Mouse (Mus musculus): ENCODE measurements at regions not wholly inside any gene's neighbourhood (a gene's known extent, or its start where the extent isn't known, plus 50 kb on each side); places are given as distances from the start of the nearest gene placed in this dataset.

DNA sequence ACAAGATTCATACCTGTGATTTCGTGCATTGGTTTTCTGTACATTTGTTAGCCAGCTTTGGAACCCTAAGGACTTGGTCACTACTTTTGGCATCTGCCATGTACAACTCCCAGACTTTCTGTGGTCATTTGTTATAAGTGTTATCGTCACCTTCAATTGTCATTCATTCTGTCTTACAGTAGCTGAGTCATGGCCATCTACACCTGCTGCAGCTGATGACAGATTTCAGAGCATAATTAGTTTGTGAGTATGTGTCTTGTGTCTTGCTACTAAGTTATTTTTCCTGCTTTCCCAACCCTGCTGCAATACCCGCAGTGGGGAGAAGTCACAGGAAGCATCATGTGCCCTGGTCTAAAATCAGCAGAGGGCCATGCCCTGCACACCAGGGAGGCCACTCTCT, 138.0 kb downstream of the Bcl2l11 start:
- H3K79me2 ChIP-seq (replicated peaks; ENCODE audit: control insufficient read depth, extremely low read depth, insufficient read depth, poor library complexity, severe bottlenecking): no peaks in the 10 kb centered on the region
- no peak for TF ChIP-seq MAX (IDR thresholded peaks at IDR 0.05; ENCODE audit: low read length)
- TF ChIP-seq KAT2A (IDR thresholded peaks at IDR 0.05; ENCODE audit: insufficient replicate concordance, low read length): no peak
- no peak for TF ChIP-seq TCF12 (IDR thresholded peaks at IDR 0.05; ENCODE audit: low read depth, low read length)
- TF ChIP-seq CHD1 (IDR thresholded peaks at IDR 0.05; ENCODE audit: low read depth, low read length): no peak
- no peak for TF ChIP-seq SIN3A (IDR thresholded peaks at IDR 0.05; ENCODE audit: low read length)
- TF ChIP-seq ELF1 (IDR thresholded peaks at IDR 0.05; ENCODE audit: low read depth, low read length): no peak
- no peak for TF ChIP-seq ZKSCAN1 (IDR thresholded peaks at IDR 0.05; ENCODE audit: borderline replicate concordance, low read depth, low read length)
- TF ChIP-seq ZMIZ1 (IDR thresholded peaks at IDR 0.05; ENCODE audit: low read depth, low read length): no peak
- no peak for TF ChIP-seq SMC3 (IDR thresholded peaks at IDR 0.05; ENCODE audit: low read depth, low read length)
- TF ChIP-seq CHD2 (IDR thresholded peaks at IDR 0.05; ENCODE audit: low read length): no peak
- TF ChIP-seq E2F4 (IDR thresholded peaks at IDR 0.05; ENCODE audit: insufficient replicate concordance, low read depth, low read length): no peak
- no peak for TF ChIP-seq GABPA (IDR thresholded peaks at IDR 0.05; ENCODE audit: insufficient replicate concordance, low read depth, low read length)
- TF ChIP-seq POLR2A (IDR thresholded peaks at IDR 0.05; ENCODE audit: low read depth, low read length): no peak
- H3K27ac ChIP-seq (ENCODE audit: insufficient read depth, low read depth): no peak overlapping the region
- peaks cover 6 to 28% of the 10 kb centered on the region in 2 experiments; a peak in 3 of 4 replicates for H3K4me1 ChIP-seq (ENCODE audit: control insufficient read depth in 1 of 2, insufficient read depth in 2 of 2)
- no peaks in the 10 kb centered on the region for H3K27me3 ChIP-seq (replicated peaks)
- no peaks in the 10 kb centered on the region for H3K9me3 ChIP-seq (replicated peaks; ENCODE audit: low read length)
- DNase-seq (ENCODE audit: extremely low read depth): no peak
- H3K36me3 ChIP-seq (replicated peaks in 1 of 2; ENCODE audit: control insufficient read depth in 1 of 2, insufficient read depth in 1 of 2, low read length in 1 of 2): no peaks in the 10 kb centered on the region
- H3K9ac ChIP-seq (ENCODE audit: insufficient read depth, low read depth): no peak overlapping the region
- in situ Hi-C loops (cut with MboI; ENCODE audit: low pct_ligation_motif_present, low pct_unique_long_range_greater_than_20kb, low sequenced_read_pairs) (no loop called here), dilution Hi-C loops (cut with MboI; ENCODE audit: extremely low pct_ligation_motif_present, extremely low pct_unique_long_range_greater_than_20kb, low sequenced_read_pairs) (no loop called here)
- no peak overlapping the region for H3K4me3 ChIP-seq (replicated peaks in 1 of 3; ENCODE audit: low read depth in 2 of 3, low read length in 2 of 3, poor library complexity in 1 of 3)
- H3K4me2 ChIP-seq (ENCODE audit: insufficient read depth, low read depth, poor library complexity, severe bottlenecking): no peak overlapping the region

DNA sequence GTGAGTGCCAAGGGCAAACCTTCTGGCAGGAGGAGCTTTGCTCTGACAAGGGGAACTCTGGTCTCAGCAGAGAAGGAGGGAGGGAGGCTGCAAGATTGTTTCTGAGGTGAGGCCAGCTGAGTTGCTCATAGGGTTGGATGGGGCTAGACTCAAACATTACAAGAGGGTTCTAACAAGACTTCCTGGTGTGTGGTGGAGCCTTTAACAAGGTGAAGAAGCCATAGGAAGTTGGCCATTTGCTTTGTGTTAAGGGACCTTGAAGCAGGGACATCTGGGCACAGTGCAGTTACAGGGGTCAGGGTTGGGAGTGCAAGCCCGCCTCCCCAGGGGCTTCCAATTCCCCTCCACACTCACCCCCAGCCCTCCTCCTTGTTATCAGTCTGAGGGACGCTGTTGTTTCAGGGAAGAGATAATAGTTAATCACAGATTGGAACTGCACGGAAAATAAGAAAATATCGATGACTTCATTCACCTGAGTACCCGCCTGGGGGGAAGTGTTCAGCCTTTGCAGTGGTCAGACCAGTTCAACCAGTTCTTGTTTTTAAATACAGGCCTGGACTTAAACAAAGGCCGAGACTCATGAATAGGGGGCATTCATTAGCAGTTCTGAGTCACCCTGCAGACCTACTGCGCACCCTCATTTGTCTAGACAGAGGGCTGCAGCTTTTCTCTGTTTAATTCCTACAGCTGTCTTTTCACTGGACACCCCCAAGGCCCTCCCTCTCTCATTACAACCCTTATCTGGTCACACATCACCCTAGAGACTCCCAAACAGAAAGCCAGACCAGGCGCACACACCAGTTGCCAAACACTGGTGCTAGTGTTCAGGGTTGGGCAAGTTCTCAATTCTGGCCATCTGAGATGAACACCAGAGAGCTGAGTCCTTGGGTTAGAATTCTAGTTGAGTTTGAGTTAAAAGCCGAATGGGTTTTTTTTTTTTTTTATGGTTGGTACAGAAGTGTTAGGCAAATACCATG, 139.5 kb downstream of the Bcl2l11 start:
- H3K9me3 ChIP-seq (replicated peaks; ENCODE audit: low read length): no peaks in the 10 kb centered on the region
- H3K27me3 ChIP-seq (replicated peaks): no peaks in the 10 kb centered on the region
- no peak overlapping the region for H3K4me3 ChIP-seq (replicated peaks in 1 of 3; ENCODE audit: low read depth in 2 of 3, low read length in 2 of 3, poor library complexity in 1 of 3)
- in situ Hi-C loops (cut with MboI; ENCODE audit: low pct_ligation_motif_present, low pct_unique_long_range_greater_than_20kb, low sequenced_read_pairs): no loop called here
- dilution Hi-C loops (cut with MboI; ENCODE audit: extremely low pct_ligation_motif_present, extremely low pct_unique_long_range_greater_than_20kb, low sequenced_read_pairs): no loop called here
- H3K27ac ChIP-seq (ENCODE audit: insufficient read depth, low read depth): no peak overlapping the region
- H3K9ac ChIP-seq (ENCODE audit: insufficient read depth, low read depth): no peak overlapping the region
- no peaks in the 10 kb centered on the region for H3K36me3 ChIP-seq (replicated peaks in 1 of 2; ENCODE audit: control insufficient read depth in 1 of 2, insufficient read depth in 1 of 2, low read length in 1 of 2)
- H3K4me2 ChIP-seq (ENCODE audit: insufficient read depth, low read depth, poor library complexity, severe bottlenecking): no peak overlapping the region
- peaks cover 6 to 28% of the 10 kb centered on the region in 2 experiments; a peak in 3 of 4 replicates for H3K4me1 ChIP-seq (ENCODE audit: control insufficient read depth in 1 of 2, insufficient read depth in 2 of 2)
- no peaks in the 10 kb centered on the region for H3K79me2 ChIP-seq (replicated peaks; ENCODE audit: control insufficient read depth, extremely low read depth, insufficient read depth, poor library complexity, severe bottlenecking)
- no peak for DNase-seq (ENCODE audit: extremely low read depth)
- no peak; the same call in 1 of the 2 replicates for TF ChIP-seq ZKSCAN1 (IDR thresholded peaks at IDR 0.05; ENCODE audit: borderline replicate concordance, low read depth, low read length)
- no peak for TF ChIP-seq E2F4 (IDR thresholded peaks at IDR 0.05; ENCODE audit: insufficient replicate concordance, low read depth, low read length)
- no peak for TF ChIP-seq ETS1 (conservative IDR thresholded peaks at IDR 0.05; ENCODE audit: low read depth, low read length)
- no peak for TF ChIP-seq MAZ (IDR thresholded peaks at IDR 0.05; ENCODE audit: low read depth, low read length)
- TF ChIP-seq TCF12 (IDR thresholded peaks at IDR 0.05; ENCODE audit: low read depth, low read length): no peak
- no peak for TF ChIP-seq JUND (conservative IDR thresholded peaks at IDR 0.05; ENCODE audit: low read depth, low read length)
- TF ChIP-seq USF1 (IDR thresholded peaks at IDR 0.05; ENCODE audit: low read depth, low read length): no peak
- no peak for TF ChIP-seq USF2 (conservative IDR thresholded peaks at IDR 0.05; ENCODE audit: low read depth, low read length)
- no peak for TF ChIP-seq SIN3A (IDR thresholded peaks at IDR 0.05; ENCODE audit: low read length)
- no peak for TF ChIP-seq MXI1 (IDR thresholded peaks at IDR 0.05; ENCODE audit: low read depth, low read length)
- no peak for TF ChIP-seq ZMIZ1 (IDR thresholded peaks at IDR 0.05; ENCODE audit: low read depth, low read length)
- no peak for TF ChIP-seq MEF2A (IDR thresholded peaks at IDR 0.05; ENCODE audit: borderline replicate concordance, low read depth, low read length)
- no peak for TF ChIP-seq SMC3 (IDR thresholded peaks at IDR 0.05; ENCODE audit: low read depth, low read length)
- TF ChIP-seq KAT2A (IDR thresholded peaks at IDR 0.05; ENCODE audit: insufficient replicate concordance, low read length): no peak

Data from CH12.LX (cell line).